Mouse (Mus musculus): ENCODE data around the gene Krt79. TPM values are rescaled to one million over a fixed set of nuclear protein-coding genes. Genes with fewer than 3 reads are reported as not detected.
A peak's percentile ranks its signal among the peaks of the same experiment; 100 is the strongest.

Krt79 gene
- total RNA-seq, 2 experiments from 2014 or later: 0.73 to 3.6 TPM

- DNase-seq (ENCODE audit: low spot score in 2 of 2): no peak
These were observed 1.4 kb downstream of the Krt79 start for GRCm38 (mm10) chr15:101938600-101939308.

GRCm38 (mm10) chr15:101933024-101933423, 7.1 kb downstream of the Krt79 start:
- DNase-seq (ENCODE audit: low spot score in 2 of 2): no peak

- DNase-seq (ENCODE audit: low spot score in 2 of 2): peak in 1 of 2 experiments; percentile 22
These were observed 10.5 kb downstream of the Krt79 start for GRCm38 (mm10) chr15:101929666-101930065.

GRCm38 (mm10) chr15:101929087-101929486, 11.0 kb downstream of the Krt79 start:
- no peak for DNase-seq (ENCODE audit: low spot score in 2 of 2)

GRCm38 (mm10) chr15:101927340-101928080, 12.6 kb downstream of the Krt79 start:
- peak; percentile 22 to 44 for DNase-seq (ENCODE audit: low spot score in 2 of 2)

GRCm38 (mm10) chr15:101925041-101925440, 15.1 kb downstream of the Krt79 start:
- no peak for DNase-seq (ENCODE audit: low spot score in 2 of 2)

- no peak for DNase-seq (ENCODE audit: low spot score in 2 of 2)
These were observed 15.5 kb downstream of the Krt79 start, which contains the start of gene Krt4 for GRCm38 (mm10) chr15:101924635-101925034. Gene Krt4 (minus strand): TSS chr15:101924735.

- DNase-seq (ENCODE audit: low spot score in 2 of 2): no peak
These were observed 17.8 kb downstream of the Krt79 start for GRCm38 (mm10) chr15:101922296-101922695.

GRCm38 (mm10) chr15:101916072-101916471, 24.1 kb downstream of the Krt79 start:
- no peak for DNase-seq (ENCODE audit: low spot score in 2 of 2)

GRCm38 (mm10) chr15:101904849-101905248, 35.3 kb downstream of the Krt79 start:
- DNase-seq (ENCODE audit: low spot score in 2 of 2): no peak

- no peak for DNase-seq (ENCODE audit: low spot score in 2 of 2)
These were observed 37.7 kb downstream of the Krt79 start for GRCm38 (mm10) chr15:101902171-101903149.

- DNase-seq (ENCODE audit: low spot score in 2 of 2): no peak
These were observed 44.9 kb downstream of the Krt79 start for GRCm38 (mm10) chr15:101895216-101895615.

GRCm38 (mm10) chr15:101892820-101893219, 47.3 kb downstream of the Krt79 start, which contains the start of gene Krt76:
Gene Krt76 (minus strand): TSS chr15:101892920.
- DNase-seq (ENCODE audit: low spot score in 2 of 2): no peak

- DNase-seq (ENCODE audit: low spot score in 2 of 2): no peak
These were observed 60.3 kb downstream of the Krt79 start for GRCm38 (mm10) chr15:101879776-101880175.

Small RNA genes within 50 kb of the gene (microRNA-seq; reads per million reads assigned to microRNA genes)
- gene Gm44356 (ENCODE audit: borderline number of aligned reads in 2 of 2): 0 reads per million in 2 experiments

Other genes with a start within 250 kb of the Krt79 start
- gene Krt6a, start 246.0 kb downstream of the Krt79 start, total RNA-seq (2021): not detected
- gene Krt5, start 227.4 kb downstream of the Krt79 start, total RNA-seq (2021): not detected
- not detected for gene Krt71, start 197.2 kb downstream of the Krt79 start, total RNA-seq (2021)
- gene Krt72, start 153.9 kb downstream of the Krt79 start, total RNA-seq (2021): not detected
- gene Krt73, start 138.0 kb downstream of the Krt79 start, total RNA-seq (2021): not detected
- gene Krt2, start 122.2 kb downstream of the Krt79 start, total RNA-seq (2021): not detected
- gene Krt1, start 89.5 kb downstream of the Krt79 start, total RNA-seq (2021): under 1 TPM in 1 of 2 experiments, not detected in 1; 0.56 TPM
- gene Krt77, start 70.6 kb downstream of the Krt79 start, total RNA-seq (2021): not detected
- under 1 TPM in 1 of 2 experiments, not detected in 1; 0.13 TPM for gene Krt76, start 47.4 kb downstream of the Krt79 start, total RNA-seq (2021)
- gene Krt4, start 15.6 kb downstream of the Krt79 start, total RNA-seq (2021): not detected
- not detected for gene Krt78, start 14.0 kb upstream of the Krt79 start, total RNA-seq (2021)
- gene Krt8, start 64.2 kb upstream of the Krt79 start, total RNA-seq (2021): 1 to 10 TPM in 1 of 2 experiments, under 1 TPM in 1; 0.70 to 1.1 TPM
- 1 to 10 TPM; 1.0 to 1.3 TPM for gene Krt18, start 87.9 kb upstream of the Krt79 start, total RNA-seq (2021)
- gene Eif4b, start 133.4 kb upstream of the Krt79 start, total RNA-seq (2021): 100 to 1,000 TPM; 197 to 252 TPM
- 10 to 100 TPM; 76.9 to 89.5 TPM for gene Tns2, start 160.1 kb upstream of the Krt79 start, total RNA-seq (2021)
- 10 to 100 TPM; 33.0 to 36.9 TPM for gene Spryd3, start 195.9 kb upstream of the Krt79 start, total RNA-seq (2021)
- 10 to 100 TPM; 45.1 to 66.2 TPM for gene Igfbp6, start 204.0 kb upstream of the Krt79 start, total RNA-seq (2021)
- under 1 TPM; 0.26 to 0.56 TPM for gene Soat2, start 210.2 kb upstream of the Krt79 start, total RNA-seq (2021)

All from adrenal gland, adult 18-20 months (tissue).